Mouse (Mus musculus): Measurements from ENCODE around the gene Sncb. TPM values are rescaled to one million over a fixed set of nuclear protein-coding genes. Genes with fewer than 3 reads are reported as not detected.
"Not testable (repeated sequence)": the region's sequence is repeated elsewhere in the genome, so short reads cannot be mapped to it uniquely, and the experiment has no call there.

The Sncb gene
- polyA plus RNA-seq, 1 experiment from 2014 or later: 0.49 TPM

GRCm38 (mm10) chr13:54794843-54795242, 28.4 kb upstream of the Sncb start:
- WGBS: 47% methylated on average over 5 of the region's 5 CpGs
- no peak overlapping the region for H3K4me2 ChIP-seq
- ATAC-seq (ENCODE audit: insufficient number of reproducible peaks, low FRiP score, low TSS enrichment, low read depth): no peak
- peaks cover 57% of the 10 kb centered on the region for H3K27me3 ChIP-seq
- peaks cover 2% of the 10 kb centered on the region for H3K4me1 ChIP-seq
- no peak overlapping the region for H3K4me3 ChIP-seq
- no peak overlapping the region for H3K9ac ChIP-seq
- H3K27ac ChIP-seq: no peak overlapping the region
- no peaks in the 10 kb centered on the region for H3K9me3 ChIP-seq
- no peaks in the 10 kb centered on the region for H3K36me3 ChIP-seq

- Histone ChIP-seq H3K27ac (no peak overlapping the region), H3K9me3 (no peaks in the 10 kb centered on the region), H3K4me2 (no peak overlapping the region), H3K27me3 (peaks cover 59% of the 10 kb centered on the region), H3K4me3 (no peak overlapping the region), H3K36me3 (no peaks in the 10 kb centered on the region), H3K4me1 (peaks cover 9% of the 10 kb centered on the region), H3K9ac (no peak overlapping the region)
- WGBS: 66% methylated on average over 16 of the region's 16 CpGs
- no peak for ATAC-seq (ENCODE audit: insufficient number of reproducible peaks, low FRiP score, low TSS enrichment, low read depth)
Measured at GRCm38 (mm10) chr13:54794002-54794577, 27.7 kb upstream of the Sncb start.

- WGBS: 16% methylated on average over 21 of the region's 21 CpGs
- no peak overlapping the region for H3K4me3 ChIP-seq
- no peak for ATAC-seq (ENCODE audit: insufficient number of reproducible peaks, low FRiP score, low TSS enrichment, low read depth)
Measured at GRCm38 (mm10) chr13:54792259-54793230, 26.1 kb upstream of the Sncb start.

GRCm38 (mm10) chr13:54789561-54790397, 23.4 kb upstream of the Sncb start:
- H3K9ac ChIP-seq: 0 out of 2 replicates have a peak overlapping the region, but pooled peaks have one; percentile 18
- H3K27me3 ChIP-seq: peaks cover 47% of the 10 kb centered on the region
- H3K4me3 ChIP-seq: peak overlapping the region; percentile 51

More at GRCm38 (mm10) chr13:54792259-54793230, 26.1 kb upstream of the Sncb start:
- H3K36me3 ChIP-seq: no peaks in the 10 kb centered on the region
- no peaks in the 10 kb centered on the region for H3K9me3 ChIP-seq
- H3K9ac ChIP-seq: no peak overlapping the region
- H3K4me2 ChIP-seq: no peak overlapping the region
- H3K4me1 ChIP-seq: peaks cover 13% of the 10 kb centered on the region
- H3K27ac ChIP-seq: no peak overlapping the region
- H3K27me3 ChIP-seq: peaks cover 49% of the 10 kb centered on the region

GRCm38 (mm10) chr13:54788740-54789560, 22.6 kb upstream of the Sncb start, which contains the start of gene Tspan17:
Gene Tspan17, plus strand, starts transcription at chr13:54789377.
- peaks cover 13% of the 10 kb centered on the region for H3K4me1 ChIP-seq
- H3K27ac ChIP-seq: no peak within 1 kb of the TSS
- WGBS: 2% methylated on average over 45 of the region's 49 CpGs
- peaks cover 41% of the 10 kb centered on the region for H3K27me3 ChIP-seq
- H3K4me2 ChIP-seq: peak within 1 kb of the TSS; percentile 93
- ATAC-seq (ENCODE audit: insufficient number of reproducible peaks, low FRiP score, low TSS enrichment, low read depth): peak; percentile 64
- 0 out of 2 replicates have a peak within 1 kb of the TSS, but pooled peaks have one; percentile 18 for H3K9ac ChIP-seq
- no peaks in the 10 kb centered on the region for H3K36me3 ChIP-seq
- peak within 1 kb of the TSS; percentile 51 for H3K4me3 ChIP-seq
- no peaks in the 10 kb centered on the region for H3K9me3 ChIP-seq

More at GRCm38 (mm10) chr13:54789561-54790397, 23.4 kb upstream of the Sncb start:
- ATAC-seq (ENCODE audit: insufficient number of reproducible peaks, low FRiP score, low TSS enrichment, low read depth): 0 out of 2 replicates have a peak, but pooled peaks have one; percentile 5
- peaks cover 13% of the 10 kb centered on the region for H3K4me1 ChIP-seq
- no peaks in the 10 kb centered on the region for H3K9me3 ChIP-seq
- no peaks in the 10 kb centered on the region for H3K36me3 ChIP-seq
- H3K27ac ChIP-seq: no peak overlapping the region
- H3K4me2 ChIP-seq: peak overlapping the region; percentile 93
- WGBS: 1% methylated on average over 38 of the region's 38 CpGs

GRCm38 (mm10) chr13:54787591-54787990, 21.2 kb upstream of the Sncb start:
- ATAC-seq (ENCODE audit: insufficient number of reproducible peaks, low FRiP score, low TSS enrichment, low read depth); H3K36me3 ChIP-seq; H3K9ac ChIP-seq; H3K4me3 ChIP-seq; H3K9me3 ChIP-seq; H3K4me2 ChIP-seq; H3K27ac ChIP-seq: not testable (repeated sequence)
- Histone ChIP-seq H3K27me3 (peaks cover 37% of the 10 kb centered on the region), H3K4me1 (peaks cover 13% of the 10 kb centered on the region)
- WGBS: 41% methylated on average over 2 of the region's 2 CpGs

GRCm38 (mm10) chr13:54783698-54784097, 17.3 kb upstream of the Sncb start, which contains the start of gene Eif4e1b:
Gene Eif4e1b, plus strand, starts transcription at chr13:54783998.
- H3K4me2 ChIP-seq: no peak within 1 kb of the TSS
- no peaks in the 10 kb centered on the region for H3K9me3 ChIP-seq
- no peaks in the 10 kb centered on the region for H3K36me3 ChIP-seq
- peaks cover 9% of the 10 kb centered on the region; the same call in 1 of the 2 replicates for H3K27me3 ChIP-seq
- H3K4me3 ChIP-seq: no peak within 1 kb of the TSS
- H3K4me1 ChIP-seq: peaks cover 6% of the 10 kb centered on the region; the same call in 1 of the 2 replicates
- ATAC-seq (ENCODE audit: insufficient number of reproducible peaks, low FRiP score, low TSS enrichment, low read depth): no peak
- no peak within 1 kb of the TSS for H3K27ac ChIP-seq
- H3K9ac ChIP-seq: no peak within 1 kb of the TSS
- 87% methylated on average over 4 of the region's 4 CpGs for WGBS

- Histone ChIP-seq H3K27me3 (0 out of 2 replicates have a peak, but pooled peaks cover 5% of the 10 kb centered on the region), H3K4me1 (peaks cover 6% of the 10 kb centered on the region; the same call in 1 of the 2 replicates), H3K36me3 (no peaks in the 10 kb centered on the region), H3K4me3 (no peak overlapping the region), H3K27ac (no peak overlapping the region), H3K9me3 (no peaks in the 10 kb centered on the region), H3K9ac (no peak overlapping the region), H3K4me2 (no peak overlapping the region)
- ATAC-seq (ENCODE audit: insufficient number of reproducible peaks, low FRiP score, low TSS enrichment, low read depth): no peak
- WGBS: 38% methylated on average over 2 of the region's 2 CpGs
Measured at GRCm38 (mm10) chr13:54783235-54783634, 16.8 kb upstream of the Sncb start.

- no peak for ATAC-seq (ENCODE audit: insufficient number of reproducible peaks, low FRiP score, low TSS enrichment, low read depth)
- no peaks in the 10 kb centered on the region for H3K36me3 ChIP-seq
- H3K27ac ChIP-seq: no peak overlapping the region
- H3K4me3 ChIP-seq: no peak overlapping the region
- peaks cover 6% of the 10 kb centered on the region; the same call in 1 of the 2 replicates for H3K4me1 ChIP-seq
- H3K9me3 ChIP-seq: no peaks in the 10 kb centered on the region
- no peak overlapping the region for H3K4me2 ChIP-seq
- 76% methylated on average over 3 of the region's 3 CpGs for WGBS
- H3K27me3 ChIP-seq: no peaks in the 10 kb centered on the region
- H3K9ac ChIP-seq: no peak overlapping the region
Measured at GRCm38 (mm10) chr13:54781086-54781485, 14.7 kb upstream of the Sncb start.

- Histone ChIP-seq H3K27ac (no peak overlapping the region; the same call in 1 of the 2 replicates), H3K4me3 (no peak overlapping the region), H3K9ac (no peak overlapping the region), H3K9me3 (no peaks in the 10 kb centered on the region), H3K4me1 (peaks cover 6% of the 10 kb centered on the region; the same call in 1 of the 2 replicates), H3K36me3 (no peaks in the 10 kb centered on the region), H3K27me3 (no peaks in the 10 kb centered on the region), H3K4me2 (no peak overlapping the region)
- 71% methylated on average over 3 of the region's 3 CpGs for WGBS
- peak; percentile 48; the same call in 1 of the 2 replicates for ATAC-seq (ENCODE audit: insufficient number of reproducible peaks, low FRiP score, low TSS enrichment, low read depth)
Measured at GRCm38 (mm10) chr13:54780592-54780991, 14.2 kb upstream of the Sncb start.

Measured in limb, embryonic 15.5 days (tissue).